Mouse (Mus musculus) spleen, adult 2 months (tissue): Measurements from ENCODE around the gene Dnajc22. TPM values are rescaled to one million over a fixed set of nuclear protein-coding genes. Genes with fewer than 3 reads are reported as not detected.
"Not testable (repeated sequence)": the region's sequence is repeated elsewhere in the genome, so short reads cannot be mapped to it uniquely, and the experiment has no call there.

Experiments
- DNase-seq, 2 experiments: peaks; one replicate each; pipeline versions ENCODE4 v3.0.0 to v3.0.0-alpha.2; 2012 to 2021; ENCODE audit warnings: low spot score in 2 of 2, low read depth in 1 of 2
- H3K27ac ChIP-seq: fragments of 200-500 bp; 2 replicates; pipeline ENCODE4 v1.5.1; 2012; ENCODE audit warnings: low read length, inconsistent platforms; ENCODE audit not compliant: insufficient read depth
- H3K27me3 ChIP-seq: fragments of 200-500 bp; 2 replicates; pipeline ENCODE4 v1.6.1; 2012; ENCODE audit warnings: mild to moderate bottlenecking, moderate library complexity, low read length, inconsistent platforms; ENCODE audit not compliant: control insufficient read depth, insufficient read depth
- H3K36me3 ChIP-seq: fragments of 200-500 bp; 2 replicates; pipeline ENCODE4 v1.6.1; 2012; ENCODE audit warnings: mild to moderate bottlenecking, low read length, inconsistent platforms; ENCODE audit not compliant: control insufficient read depth, insufficient read depth
- H3K4me1 ChIP-seq: fragments of 200-500 bp; 2 replicates; pipeline ENCODE4 v1.6.1; 2011; ENCODE audit warnings: inconsistent platforms; ENCODE audit not compliant: control insufficient read depth, insufficient read depth, insufficient read length
- H3K4me3 ChIP-seq: fragments of 200-500 bp; 2 replicates; pipeline ENCODE4 v1.5.1; 2011; ENCODE audit warnings: mild to moderate bottlenecking, inconsistent platforms; ENCODE audit not compliant: insufficient read depth, insufficient read length; ENCODE audit errors: extremely low read depth
- CTCF ChIP-seq: fragments of 200-500 bp; IDR thresholded peaks from 2 replicates; pipeline ENCODE4 v1.5.1; 2011; ENCODE audit warnings: mild to moderate bottlenecking, inconsistent platforms; ENCODE audit not compliant: insufficient read depth, insufficient read length, insufficient replicate concordance; ENCODE audit errors: extremely low read depth
- POLR2A ChIP-seq: fragments of 200-500 bp; IDR thresholded peaks from 2 replicates; pipeline ENCODE4 v1.6.1; 2011; ENCODE audit warnings: low read depth, low read length, inconsistent platforms
- WGBS: fragments of 180-500 bp; shearing (Covaris S2); methylation state at CpG from one replicate; pipeline ENCODE4 v1.1.7; 2018; 5-methylcytosine and 5-hydroxymethylcytosine counted together
- polyA plus RNA-seq: library from polyadenylated mRNA; depleted of rRNA; stranded (reverse); fragments of >200 nt; gene quantifications from 2 replicates; pipeline ENCODE4 v1.2.3, GENCODE M21; 2012; rRNA removed

Dnajc22 gene
- polyA plus RNA-seq = 0.35 and 0.60 TPM in 2 replicates

DNA sequence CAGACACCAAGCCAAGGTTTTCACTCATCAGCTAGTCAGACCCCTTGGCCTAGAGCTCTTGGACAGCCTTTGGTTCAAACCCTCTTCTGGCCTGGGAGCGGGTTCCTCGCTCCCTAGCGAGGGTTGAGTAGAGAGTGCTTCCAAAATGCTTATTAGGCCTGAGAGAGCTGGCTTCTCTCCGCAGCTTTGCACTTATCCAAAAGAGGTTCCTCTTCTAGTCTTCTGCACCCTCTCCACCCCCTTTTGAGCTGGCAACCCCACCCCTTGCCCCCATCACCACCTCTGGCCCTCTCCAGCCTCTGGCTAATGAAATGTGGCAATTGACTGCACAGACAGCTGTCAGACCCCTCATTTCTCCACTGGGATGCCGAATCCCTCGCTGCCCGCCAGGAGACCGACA, at the start of gene Dnajc22:
Gene Dnajc22, plus strand, starts transcription at position 301 of the 400 bp plus-strand sequence.
- peak within 1 kb of the TSS; percentile 21; the same call in 1 of the 2 replicates for H3K4me3 ChIP-seq

DNA sequence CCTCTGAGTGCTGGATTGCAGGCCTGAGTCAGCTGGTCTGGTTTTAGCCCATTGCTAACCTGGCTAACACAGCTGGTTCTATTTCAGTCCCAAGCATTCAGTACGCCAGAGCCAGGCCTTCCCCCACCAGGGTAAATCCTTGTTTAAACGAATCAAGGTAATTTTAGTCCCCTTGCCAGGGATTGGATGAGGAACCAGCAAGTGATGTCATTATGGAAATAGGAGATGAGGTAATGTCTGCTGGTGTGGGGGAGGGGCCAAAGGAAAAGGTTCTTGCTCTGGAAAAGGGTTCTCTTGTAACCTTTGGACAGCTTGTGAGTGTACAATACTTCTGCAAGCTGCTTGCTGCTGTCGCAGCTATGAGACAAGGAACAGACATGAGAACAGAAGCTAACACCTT, 48.1 kb upstream of the Dnajc22 start:
- Histone ChIP-seq H3K27ac (no peak overlapping the region), H3K4me3 (no peak overlapping the region), H3K27me3 (no peaks in the 10 kb centered on the region), H3K36me3 (no peaks in the 10 kb centered on the region), H3K4me1 (no peaks in the 10 kb centered on the region)
- 76% methylated on average over 3 of the region's 3 CpGs for WGBS
- TF ChIP-seq CTCF = no peak
- TF ChIP-seq POLR2A = no peak
- DNase-seq = no peak

More for the DNA sequence above, at the start of gene Dnajc22:
- no peak for TF ChIP-seq POLR2A
- no peak for TF ChIP-seq CTCF
- Histone ChIP-seq H3K27ac (no peak within 1 kb of the TSS), H3K4me1 (peaks cover 3% of the 10 kb centered on the region; the same call in 1 of the 2 replicates), H3K36me3 (no peaks in the 10 kb centered on the region), H3K27me3 (peaks cover 40% of the 10 kb centered on the region)
- 78% methylated on average over 8 of the region's 8 CpGs for WGBS
- no peak for DNase-seq

DNA sequence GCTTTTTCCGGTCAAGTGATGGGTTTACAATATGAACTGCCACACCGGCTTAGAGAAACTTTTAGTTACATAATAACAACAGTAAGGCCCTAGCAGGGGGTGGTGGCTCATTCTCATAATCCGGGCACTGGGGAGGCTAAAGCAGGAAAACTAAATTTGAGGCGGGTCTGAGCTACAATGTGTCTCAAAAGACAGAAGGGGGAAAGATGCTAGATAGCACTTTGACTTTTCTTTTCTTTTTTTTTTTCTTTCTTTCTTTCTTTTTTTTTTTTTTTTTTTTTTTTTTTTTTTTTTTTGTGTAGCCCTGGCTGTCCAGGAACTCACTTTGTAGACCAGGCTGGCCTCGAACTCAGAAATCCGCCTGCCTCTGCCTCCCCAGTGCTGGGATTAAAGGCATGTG, 47.2 kb upstream of the Dnajc22 start:
- not testable (repeated sequence) for H3K27ac ChIP-seq, H3K36me3 ChIP-seq, H3K27me3 ChIP-seq, H3K4me3 ChIP-seq, H3K4me1 ChIP-seq, DNase-seq
- 88% methylated on average over 6 of the region's 6 CpGs for WGBS

DNA sequence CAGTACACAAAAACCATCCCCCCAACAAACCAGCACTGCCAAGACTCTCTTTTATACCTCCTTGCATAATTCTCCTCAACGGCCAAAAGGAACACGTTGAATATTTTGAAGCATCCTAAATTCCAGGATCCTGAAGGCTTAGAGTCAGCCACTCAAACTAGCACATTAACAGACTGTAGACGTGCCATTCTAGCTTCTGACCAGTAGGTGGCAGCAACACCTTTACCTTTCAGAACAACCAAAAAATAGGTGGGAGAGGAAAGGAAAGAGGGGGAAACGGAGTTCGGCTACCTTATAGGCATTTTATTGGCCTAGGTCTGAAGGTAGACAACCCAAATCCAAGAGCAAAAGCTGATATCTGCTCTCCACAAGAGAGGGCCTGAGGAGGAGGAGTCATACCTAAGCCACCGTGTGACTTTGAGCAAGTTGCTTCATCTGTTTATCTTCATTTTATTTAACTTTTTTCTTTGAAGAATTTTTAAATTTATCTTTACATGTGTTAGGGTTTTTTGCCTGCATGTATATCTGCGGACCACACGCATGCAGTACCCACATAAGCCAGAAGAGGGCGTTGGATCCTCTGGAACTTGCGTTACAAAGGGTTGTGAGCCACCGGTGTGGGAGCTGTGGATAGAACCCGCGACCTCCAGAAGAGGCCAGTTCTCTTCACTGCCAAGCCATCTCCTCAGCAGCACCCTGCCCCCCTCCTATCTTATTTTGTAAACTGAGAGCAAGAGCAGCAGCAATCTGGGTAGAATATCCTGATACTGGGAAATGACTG, 43.3 kb upstream of the Dnajc22 start:
- H3K36me3 ChIP-seq = no peaks in the 10 kb centered on the region
- no peak overlapping the region for H3K4me3 ChIP-seq
- WGBS = 38% methylated on average over 13 of the region's 13 CpGs
- peaks cover 2% of the 10 kb centered on the region; the same call in 1 of the 2 replicates for H3K4me1 ChIP-seq
- H3K27ac ChIP-seq = no peak overlapping the region
- H3K27me3 ChIP-seq = no peaks in the 10 kb centered on the region
- TF ChIP-seq CTCF (peak; percentile 24; the same call in 1 of the 2 replicates), POLR2A (no peak)
- DNase-seq = peak in 1 of 2 experiments; percentile 24

DNA sequence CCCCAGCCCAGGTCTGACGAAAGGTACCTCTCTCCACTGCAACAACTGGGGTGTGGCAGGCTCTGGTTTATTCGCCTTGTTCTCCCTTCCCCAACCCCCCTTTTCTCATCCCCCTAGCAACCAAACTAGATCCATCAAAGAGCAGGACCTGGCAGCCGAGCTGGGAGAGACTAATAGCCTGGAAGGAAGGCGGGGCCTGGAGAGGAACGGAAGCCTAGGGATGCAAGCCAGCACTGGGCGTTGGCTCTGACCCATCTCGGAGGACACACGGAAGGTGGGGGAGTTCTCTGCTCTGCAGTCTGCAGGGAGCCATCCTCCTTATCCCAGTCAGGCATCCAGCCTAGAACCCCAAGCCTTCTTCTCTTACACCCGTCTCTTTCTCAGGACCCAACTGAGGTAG, 39.6 kb upstream of the Dnajc22 start:
- no peak for DNase-seq
- WGBS = 80% methylated on average over 9 of the region's 9 CpGs
- Histone ChIP-seq H3K27ac (no peak overlapping the region), H3K4me3 (no peak overlapping the region), H3K36me3 (no peaks in the 10 kb centered on the region), H3K4me1 (peaks cover 8% of the 10 kb centered on the region), H3K27me3 (peaks cover 12% of the 10 kb centered on the region; the same call in 1 of the 2 replicates)
- TF ChIP-seq POLR2A (no peak), CTCF (no peak)

DNA sequence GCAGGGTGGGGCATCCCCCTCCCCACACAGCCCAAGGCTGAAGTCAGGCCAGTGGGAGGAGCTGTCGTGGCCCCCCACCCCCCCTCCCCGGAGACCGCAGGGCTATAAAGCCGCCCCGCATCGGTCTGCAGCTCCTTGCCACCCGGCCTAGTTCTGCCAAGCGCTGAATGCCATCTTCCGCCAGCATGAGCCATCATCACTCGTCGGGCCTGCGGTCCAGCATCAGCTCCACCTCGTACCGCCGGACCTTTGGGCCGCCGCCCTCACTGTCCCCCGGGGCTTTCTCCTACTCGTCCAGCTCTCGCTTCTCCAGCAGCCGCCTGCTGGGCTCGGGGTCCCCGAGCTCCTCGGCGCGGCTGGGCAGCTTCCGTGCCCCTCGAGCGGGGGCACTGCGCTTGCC, 37.9 kb upstream of the Dnajc22 start, which contains the start of gene Prph:
Gene Prph, plus strand, starts transcription at position 135 of the 400 bp plus-strand sequence.
- Histone ChIP-seq H3K4me1 (peaks cover 8% of the 10 kb centered on the region), H3K4me3 (no peak within 1 kb of the TSS; the same call in 1 of the 2 replicates), H3K27me3 (peaks cover 12% of the 10 kb centered on the region; the same call in 1 of the 2 replicates), H3K36me3 (no peaks in the 10 kb centered on the region), H3K27ac (no peak within 1 kb of the TSS)
- DNase-seq = no peak
- TF ChIP-seq CTCF (no peak), POLR2A (no peak)
- 10% methylated on average over 27 of the region's 30 CpGs for WGBS

DNA sequence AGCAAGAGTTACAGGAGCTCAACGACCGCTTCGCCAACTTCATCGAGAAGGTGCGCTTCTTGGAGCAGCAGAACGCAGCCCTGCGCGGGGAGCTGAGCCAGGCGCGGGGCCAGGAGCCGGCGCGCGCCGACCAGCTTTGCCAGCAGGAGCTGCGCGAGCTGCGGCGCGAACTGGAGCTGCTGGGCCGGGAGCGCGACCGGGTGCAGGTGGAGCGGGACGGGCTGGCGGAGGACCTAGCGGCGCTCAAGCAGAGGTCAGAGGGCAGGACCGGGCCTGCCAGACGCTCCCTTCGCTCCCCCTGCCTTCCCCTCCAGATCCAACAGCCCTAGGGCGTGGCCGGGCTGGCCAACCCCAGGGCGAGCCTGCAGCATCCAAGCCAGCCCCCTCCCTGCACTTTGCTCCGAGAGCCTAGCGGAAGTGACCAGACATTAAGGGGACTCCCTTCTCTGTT, 37.4 kb upstream of the Dnajc22 start:
- Histone ChIP-seq H3K27me3 (peaks cover 12% of the 10 kb centered on the region; the same call in 1 of the 2 replicates), H3K36me3 (no peaks in the 10 kb centered on the region), H3K4me3 (no peak overlapping the region; the same call in 1 of the 2 replicates), H3K4me1 (peaks cover 8% of the 10 kb centered on the region), H3K27ac (no peak overlapping the region)
- no peak for DNase-seq
- WGBS = 1% methylated on average over 36 of the region's 37 CpGs
- no peak for TF ChIP-seq POLR2A
- no peak for TF ChIP-seq CTCF
